ENCODE assay signal across 13 mouse cellular contexts in genomic region chr13:102624461-102624860, GRCm38 (mm10).
DNase-seq lines count a peak whose midpoint lies in the region; ATAC-seq lines count a peak whose summit lies in the region.
"Had no signal": no experiment of that assay in that cellular context is flagged by ENCODE, and none has a peak within 500 bp of the region (broad histone marks: within the 10 kb centered on the region; RNA-seq: fewer than 3 reads in every experiment).

No protein-coding gene starts in this region.

- H3K4me3 ChIP-seq in liver, embryonic 11.5 days (ENCODE audit: low read depth, low read length): no peak overlapping the region
- H3K4me3 ChIP-seq in liver, embryonic 12.5 days: no peak overlapping the region
- no peak overlapping the region for H3K4me3 ChIP-seq in embryonic facial prominence, embryonic 14.5 days (ENCODE audit: low read depth, low read length)
- H3K4me3 ChIP-seq in hindbrain, embryonic 14.5 days (replicated peaks; ENCODE audit: low read length): no peak overlapping the region
- H3K4me3 ChIP-seq: embryonic facial prominence, embryonic 13.5 days; liver, embryonic 15.5 days had no signal

- WGBS in liver, embryonic 11.5 days: 79% methylated on average over 2 of the region's 2 CpGs
- 49% methylated on average over 2 of the region's 2 CpGs for WGBS in liver, embryonic 12.5 days (ENCODE audit: insufficient replicate concordance)
- 79% methylated on average over 2 of the region's 2 CpGs for WGBS in embryonic facial prominence, embryonic 14.5 days
- 81% methylated on average over 2 of the region's 2 CpGs for WGBS in hindbrain, embryonic 14.5 days

- no peak for ATAC-seq in liver, embryonic 11.5 days (replicated peaks; ENCODE audit: low FRiP score)
- ATAC-seq in liver, embryonic 12.5 days: no peak
- ATAC-seq in embryonic facial prominence, embryonic 14.5 days (ENCODE audit: low read depth): no peak
- ATAC-seq in hindbrain, embryonic 14.5 days (ENCODE audit: low FRiP score): no peak

- H3K27me3 ChIP-seq in liver, embryonic 11.5 days (replicated peaks; ENCODE audit: control insufficient read depth, insufficient read depth, low read length): no peaks in the 10 kb centered on the region
- no peaks in the 10 kb centered on the region for H3K27me3 ChIP-seq in liver, embryonic 12.5 days (replicated peaks)
- no peaks in the 10 kb centered on the region for H3K27me3 ChIP-seq in embryonic facial prominence, embryonic 14.5 days (replicated peaks; ENCODE audit: control insufficient read depth, insufficient read depth, low read length)
- no peaks in the 10 kb centered on the region for H3K27me3 ChIP-seq in hindbrain, embryonic 14.5 days (ENCODE audit: control insufficient read depth, insufficient read depth, low read length)
- H3K27me3 ChIP-seq: CH12.LX; embryonic facial prominence, embryonic 13.5 days; liver, embryonic 15.5 days had no signal

- H3K4me2 ChIP-seq in liver, embryonic 11.5 days: no peak overlapping the region
- no peak overlapping the region for H3K4me2 ChIP-seq in liver, embryonic 12.5 days
- no peak overlapping the region for H3K4me2 ChIP-seq in embryonic facial prominence, embryonic 14.5 days (ENCODE audit: low read depth, low read length)
- no peak overlapping the region for H3K4me2 ChIP-seq in hindbrain, embryonic 14.5 days (replicated peaks)
- H3K4me2 ChIP-seq: liver, embryonic 15.5 days had no signal

- H3K4me1 ChIP-seq in liver, embryonic 11.5 days (replicated peaks; ENCODE audit: control insufficient read depth, insufficient read depth, low read length): no peaks in the 10 kb centered on the region; the same call in 1 of the 2 replicates
- no peaks in the 10 kb centered on the region for H3K4me1 ChIP-seq in liver, embryonic 12.5 days
- H3K4me1 ChIP-seq in embryonic facial prominence, embryonic 14.5 days (ENCODE audit: control insufficient read depth, insufficient read depth, low read length): peaks cover 23% of the 10 kb centered on the region
- 0 out of 2 replicates have a peak, but pooled peaks cover 4% of the 10 kb centered on the region for H3K4me1 ChIP-seq in hindbrain, embryonic 14.5 days (replicated peaks; ENCODE audit: control insufficient read depth, insufficient read depth, low read length)
- H3K4me1 ChIP-seq: liver, embryonic 15.5 days had no signal

- H3K9me3 ChIP-seq in liver, embryonic 11.5 days (ENCODE audit: control insufficient read depth, low read length): no peaks in the 10 kb centered on the region
- no peaks in the 10 kb centered on the region for H3K9me3 ChIP-seq in liver, embryonic 12.5 days (replicated peaks)
- H3K9me3 ChIP-seq in embryonic facial prominence, embryonic 14.5 days (ENCODE audit: control insufficient read depth, low read length): no peaks in the 10 kb centered on the region
- no peaks in the 10 kb centered on the region for H3K9me3 ChIP-seq in hindbrain, embryonic 14.5 days (ENCODE audit: control insufficient read depth, low read length)
- H3K9me3 ChIP-seq: embryonic facial prominence, embryonic 13.5 days; liver, embryonic 15.5 days had no signal

- DNase-seq in heart, adult 8-10 months (ENCODE audit: low spot score): peak; percentile 20
- DNase-seq in heart, postnatal 25 days (ENCODE audit: low spot score): no peak
- DNase-seq in liver, embryonic 11.5 days (ENCODE audit: low spot score): peak; percentile 18
- DNase-seq in embryonic facial prominence, embryonic 14.5 days (ENCODE audit: low spot score): no peak
- DNase-seq in lung, postnatal 10 days: peak; percentile 49
- DNase-seq in urinary bladder, postnatal 36 days (ENCODE audit: low spot score in 2 of 2): no peak
- DNase-seq in hindbrain, embryonic 14.5 days (ENCODE audit: low spot score): no peak
- DNase-seq: adrenal gland, postnatal 25 days; midbrain, embryonic 14.5 days had no signal

- no peak overlapping the region for H3K9ac ChIP-seq in liver, embryonic 11.5 days (ENCODE audit: low read depth, low read length)
- no peak overlapping the region for H3K9ac ChIP-seq in liver, embryonic 12.5 days
- no peak overlapping the region for H3K9ac ChIP-seq in embryonic facial prominence, embryonic 14.5 days (ENCODE audit: low read depth, low read length)
- H3K9ac ChIP-seq in hindbrain, embryonic 14.5 days: no peak overlapping the region
- H3K9ac ChIP-seq: embryonic facial prominence, embryonic 13.5 days; liver, embryonic 15.5 days had no signal

- intact Hi-C loops in heart, postnatal 25 days (cut with DNase I): no loop called here

- no peaks in the 10 kb centered on the region for H3K36me3 ChIP-seq in liver, embryonic 11.5 days (ENCODE audit: control insufficient read depth, insufficient read depth, low read length)
- no peaks in the 10 kb centered on the region for H3K36me3 ChIP-seq in liver, embryonic 12.5 days
- H3K36me3 ChIP-seq in embryonic facial prominence, embryonic 14.5 days (ENCODE audit: control insufficient read depth, insufficient read depth, low read length): no peaks in the 10 kb centered on the region
- H3K36me3 ChIP-seq in hindbrain, embryonic 14.5 days (replicated peaks; ENCODE audit: control insufficient read depth, insufficient read depth): no peaks in the 10 kb centered on the region
- H3K36me3 ChIP-seq: embryonic facial prominence, embryonic 13.5 days; liver, embryonic 15.5 days had no signal

- no peak overlapping the region for H3K27ac ChIP-seq in liver, embryonic 11.5 days (ENCODE audit: low read depth, low read length)
- no peak overlapping the region for H3K27ac ChIP-seq in liver, embryonic 12.5 days
- H3K27ac ChIP-seq in embryonic facial prominence, embryonic 14.5 days (replicated peaks; ENCODE audit: low read depth, low read length): peak overlapping the region; percentile 86; the same call in 1 of the 2 replicates
- H3K27ac ChIP-seq in hindbrain, embryonic 14.5 days: no peak overlapping the region

Comparison
In these comparisons a context has a peak if more than half of its experiments do, and no peak if none do; other contexts are left out.
1. DNase-seq: peak in heart, adult 8-10 months (single experiment), liver, embryonic 11.5 days (single experiment) and lung, postnatal 10 days (single experiment); none in heart, postnatal 25 days (single experiment), embryonic facial prominence, embryonic 14.5 days (single experiment), urinary bladder, postnatal 36 days (0 of 2) and hindbrain, embryonic 14.5 days (single experiment).